ENCODE assay signal across 9 mouse cellular contexts in genomic region chr14:32609392-32609791, GRCm38 (mm10). TPM values are rescaled to one million over a fixed set of nuclear protein-coding genes. Genes with fewer than 3 reads are reported as not detected.
DNase-seq lines count a peak whose midpoint lies in the region; ATAC-seq and TF ChIP-seq lines count a peak whose summit lies in the region.
"Had no signal": no experiment of that assay in that cellular context is flagged by ENCODE, and none has a peak within 500 bp of the region (broad histone marks: within the 10 kb centered on the region; RNA-seq: fewer than 3 reads in every experiment).

No protein-coding gene starts in this region.

- no peaks in the 10 kb centered on the region for H3K27me3 ChIP-seq in cerebellum, adult 2 months (ENCODE audit: control insufficient read depth, insufficient read depth, low read length)
- 0 out of 2 replicates have a peak, but pooled peaks cover 15% of the 10 kb centered on the region for H3K27me3 ChIP-seq in lung, embryonic 14.5 days (ENCODE audit: insufficient read depth, low read length)
- H3K27me3 ChIP-seq in liver, embryonic 14.5 days (ENCODE audit: control insufficient read depth, insufficient read depth, low read length) = no peaks in the 10 kb centered on the region

- 36% methylated on average over 3 of the region's 3 CpGs for WGBS in cerebellum, adult 2 months
- 18% methylated on average over 3 of the region's 3 CpGs for WGBS in lung, embryonic 14.5 days
- WGBS in liver, embryonic 14.5 days (ENCODE audit: insufficient replicate concordance) = 24% methylated on average over 3 of the region's 3 CpGs

- no peak overlapping the region for H3K27ac ChIP-seq in cerebellum, adult 2 months (ENCODE audit: insufficient read depth, low read length)
- H3K27ac ChIP-seq in lung, embryonic 14.5 days (ENCODE audit: low read depth) = no peak overlapping the region
- no peak overlapping the region for H3K27ac ChIP-seq in liver, embryonic 14.5 days

- H3K36me3 ChIP-seq in lung, embryonic 14.5 days (ENCODE audit: insufficient read depth) = no peaks in the 10 kb centered on the region
- H3K36me3 ChIP-seq in liver, embryonic 14.5 days (replicated peaks; ENCODE audit: control insufficient read depth, insufficient read depth, low read depth) = no peaks in the 10 kb centered on the region
- H3K36me3 ChIP-seq: G1E had no signal

- TF ChIP-seq EP300 in liver, embryonic 14.5 days (IDR thresholded peaks at IDR 0.05; ENCODE audit: low read depth) = no peak

- H3K4me3 ChIP-seq in cerebellum, adult 2 months (replicated peaks; ENCODE audit: insufficient read depth, low read depth, low read length) = no peak overlapping the region
- no peak overlapping the region for H3K4me3 ChIP-seq in lung, embryonic 14.5 days (ENCODE audit: low read depth, low read length)
- no peak overlapping the region for H3K4me3 ChIP-seq in liver, embryonic 14.5 days (ENCODE audit: insufficient read depth in 1 of 2, low read depth in 2 of 2, low read length in 2 of 2)

- ATAC-seq in lung, embryonic 14.5 days (ENCODE audit: insufficient read depth) = peak; percentile 47; the same call in 1 of the 2 replicates
- peak; percentile 48 to 53; a peak in 3 of 4 replicates for ATAC-seq in hematopoietic stem cell, adult 5-6 weeks (replicated peaks in 1 of 2; ENCODE audit: insufficient read depth in 1 of 2, low FRiP score in 2 of 2, low TSS enrichment in 1 of 2, low read depth in 1 of 2, poor library complexity in 2 of 2, severe bottlenecking in 2 of 2)
- no peak for ATAC-seq in liver, embryonic 14.5 days (ENCODE audit: insufficient read depth)

- H3K9me3 ChIP-seq in lung, embryonic 14.5 days (ENCODE audit: low read depth, low read length) = no peaks in the 10 kb centered on the region
- H3K9me3 ChIP-seq in liver, embryonic 14.5 days (ENCODE audit: control insufficient read depth, low read length) = no peaks in the 10 kb centered on the region

- peaks cover 6% of the 10 kb centered on the region; the same call in 1 of the 2 replicates for H3K4me1 ChIP-seq in cerebellum, adult 2 months (ENCODE audit: control insufficient read depth, insufficient read depth, low read length)
- H3K4me1 ChIP-seq in lung, embryonic 14.5 days (ENCODE audit: insufficient read depth) = no peaks in the 10 kb centered on the region
- no peaks in the 10 kb centered on the region for H3K4me1 ChIP-seq in liver, embryonic 14.5 days (replicated peaks; ENCODE audit: control insufficient read depth in 2 of 2, insufficient read depth in 2 of 2, low read length in 1 of 2)

- peak; percentile 60 for TF ChIP-seq CTCF in cerebellum, adult 2 months (IDR thresholded peaks at IDR 0.05; ENCODE audit: borderline replicate concordance, insufficient read depth, low read depth, low read length)
- peak; percentile 76 for TF ChIP-seq CTCF in lung, embryonic 14.5 days (IDR thresholded peaks at IDR 0.05; ENCODE audit: low read depth)
- peak; percentile 80 for TF ChIP-seq CTCF in liver, embryonic 14.5 days (IDR thresholded peaks at IDR 0.05; ENCODE audit: low read depth)

- TF ChIP-seq POLR2A in cerebellum, adult 2 months (IDR thresholded peaks at IDR 0.05; ENCODE audit: borderline replicate concordance, insufficient read depth, low read length) = no peak

- DNase-seq in cerebellum, adult 2 months = peak; percentile 18 to 31
- no peak for DNase-seq in cerebellum, adult 11 months
- peak; percentile 56 for DNase-seq in lung, embryonic 14.5 days
- DNase-seq in lung, postnatal 10 days = no peak
- peak; percentile 80 for DNase-seq in adrenal gland, postnatal 14 days
- DNase-seq in liver, embryonic 14.5 days (ENCODE audit: low read depth in 3 of 3, low spot score in 3 of 3) = no peak
- no peak for DNase-seq in natural killer cell, adult 2 months (ENCODE audit: low spot score in 2 of 2)

- H3K9ac ChIP-seq in lung, embryonic 14.5 days = no peak overlapping the region
- no peak overlapping the region for H3K9ac ChIP-seq in liver, embryonic 14.5 days (replicated peaks)

- no peak overlapping the region for H3K4me2 ChIP-seq in lung, embryonic 14.5 days
- H3K4me2 ChIP-seq in liver, embryonic 14.5 days (ENCODE audit: low read depth) = no peak overlapping the region

RNA-seq across cellular contexts. Expression of gene Prrxl1, which starts 10.2 kb away (rescaled TPM):
- polyA plus RNA-seq in cerebellum, adult 2 months (2012; rRNA removed) = 1.2 and 1.5 TPM in 2 replicates
- polyA plus RNA-seq in lung, embryonic 14.5 days (2014; fragmentation: Nextera tagmentation; extraction: Ambion mirVana) = 0.20 TPM in 1 of 2 replicates, not detected in the other
- total RNA-seq in adrenal gland, postnatal 14 days (2021) = 0.67 and 0.75 TPM in 2 replicates
- not detected in 2 replicates for total RNA-seq in hematopoietic stem cell, adult 5-6 weeks (2017)
- not detected in 2 replicates for polyA plus RNA-seq in liver, embryonic 14.5 days (2012; rRNA removed)
- not detected in 2 replicates for polyA plus RNA-seq in liver, embryonic 14.5 days (2014; fragmentation: Nextera tagmentation; extraction: Ambion mirVana)
- polyA plus RNA-seq: G1E had no signal

Comparison
In these comparisons a context has a peak if more than half of its experiments do, and no peak if none do; other contexts are left out.
1. DNase-seq: peak in cerebellum, adult 2 months (2 of 2), lung, embryonic 14.5 days (single experiment) and adrenal gland, postnatal 14 days (single experiment); none in cerebellum, adult 11 months (single experiment), lung, postnatal 10 days (single experiment), liver, embryonic 14.5 days (0 of 3) and natural killer cell, adult 2 months (0 of 2).
2. Peak in every context shown above with its lines, with median percentiles within 50 percentile points of each other: CTCF ChIP-seq.